Mouse (Mus musculus) testis, postnatal 10 days (tissue): Measurements from ENCODE around the gene Gm17402.
A peak's percentile ranks its signal among the peaks of the same experiment; 100 is the strongest.

Experiments
- DNase-seq: peaks from one replicate; pipeline ENCODE4 v3.0.0; 2021; ENCODE audit warnings: low spot score

The Gm17402 gene

GRCm38 (mm10) chr3:67375063-67375462 lies at the start of gene Gm17402:
TSS of gene Gm17402 (minus strand) at chr3:67375163.
- no peak for DNase-seq

GRCm38 (mm10) chr3:67378215-67378614 lies 3.3 kb upstream of the Gm17402 start:
- no peak for DNase-seq

- DNase-seq: no peak
Measured at GRCm38 (mm10) chr3:67374360-67374778, 594 bp downstream of the Gm17402 start.

GRCm38 (mm10) chr3:67373872-67374271 lies 1.1 kb downstream of the Gm17402 start, which contains the start of gene Mlf1:
TSS of gene Mlf1 (plus strand) at chr3:67374097.
- DNase-seq: peak; percentile 92

- DNase-seq: no peak
Measured at GRCm38 (mm10) chr3:67372781-67373180, 2.2 kb downstream of the Gm17402 start.

- DNase-seq: no peak
Measured at GRCm38 (mm10) chr3:67372194-67372593, 2.8 kb downstream of the Gm17402 start.

GRCm38 (mm10) chr3:67369407-67370079 lies 5.4 kb downstream of the Gm17402 start:
- no peak for DNase-seq

- no peak for DNase-seq
Measured at GRCm38 (mm10) chr3:67367481-67367880, 7.5 kb downstream of the Gm17402 start.

- no peak for DNase-seq
Measured at GRCm38 (mm10) chr3:67366087-67366892, 8.7 kb downstream of the Gm17402 start.

GRCm38 (mm10) chr3:67358376-67358775 lies 16.6 kb downstream of the Gm17402 start:
- DNase-seq: no peak

GRCm38 (mm10) chr3:67352763-67353149 lies 22.2 kb downstream of the Gm17402 start:
- DNase-seq: no peak

- peak; percentile 51 for DNase-seq
Measured at GRCm38 (mm10) chr3:67352128-67352762, 22.7 kb downstream of the Gm17402 start.

GRCm38 (mm10) chr3:67351406-67352127 lies 23.4 kb downstream of the Gm17402 start:
- DNase-seq: no peak

- no peak for DNase-seq
Measured at GRCm38 (mm10) chr3:67346674-67347073, 28.3 kb downstream of the Gm17402 start.

- DNase-seq: peak; percentile 68
Measured at GRCm38 (mm10) chr3:67344599-67344998, 30.4 kb downstream of the Gm17402 start.

- no peak for DNase-seq
Measured at GRCm38 (mm10) chr3:67343004-67343662, 31.8 kb downstream of the Gm17402 start.

- DNase-seq: no peak
Measured at GRCm38 (mm10) chr3:67340921-67341320, 34.0 kb downstream of the Gm17402 start.

- DNase-seq: no peak
Measured at GRCm38 (mm10) chr3:67339558-67339957, 35.4 kb downstream of the Gm17402 start.

GRCm38 (mm10) chr3:67322422-67322821 lies 52.5 kb downstream of the Gm17402 start:
- DNase-seq: no peak
